8 mouse cellular contexts compared by ENCODE assay signal in genomic region chr13:83738528-83738981, GRCm38 (mm10).
DNase-seq lines count a peak whose midpoint lies in the region; ATAC-seq lines count a peak whose summit lies in the region.

No protein-coding gene starts in this region.

- H3K9me3 ChIP-seq in heart, embryonic 13.5 days: no peaks in the 10 kb centered on the region
- no peaks in the 10 kb centered on the region for H3K9me3 ChIP-seq in forebrain, embryonic 12.5 days
- H3K9me3 ChIP-seq in liver, embryonic 15.5 days (replicated peaks): no peaks in the 10 kb centered on the region
- H3K9me3 ChIP-seq in stomach, embryonic 14.5 days (ENCODE audit: control insufficient read depth, low read depth, low read length): no peaks in the 10 kb centered on the region

- H3K27me3 ChIP-seq in heart, embryonic 13.5 days (replicated peaks): peaks cover 84% of the 10 kb centered on the region
- H3K27me3 ChIP-seq in forebrain, embryonic 12.5 days: no peaks in the 10 kb centered on the region
- peaks cover 72% of the 10 kb centered on the region for H3K27me3 ChIP-seq in liver, embryonic 15.5 days
- peaks cover 56% of the 10 kb centered on the region for H3K27me3 ChIP-seq in stomach, embryonic 14.5 days (ENCODE audit: control insufficient read depth, insufficient read depth, low read length)

- H3K9ac ChIP-seq in heart, embryonic 13.5 days: no peak overlapping the region
- peak overlapping the region; percentile 95 for H3K9ac ChIP-seq in forebrain, embryonic 12.5 days
- no peak overlapping the region for H3K9ac ChIP-seq in liver, embryonic 15.5 days
- no peak overlapping the region for H3K9ac ChIP-seq in stomach, embryonic 14.5 days (replicated peaks; ENCODE audit: low read depth, low read length)

- H3K27ac ChIP-seq in heart, embryonic 13.5 days (replicated peaks): no peak overlapping the region
- peak overlapping the region; percentile 98 for H3K27ac ChIP-seq in forebrain, embryonic 12.5 days
- no peak overlapping the region for H3K27ac ChIP-seq in liver, embryonic 15.5 days (replicated peaks)
- no peak overlapping the region for H3K27ac ChIP-seq in stomach, embryonic 14.5 days (ENCODE audit: low read length)

- H3K36me3 ChIP-seq in heart, embryonic 13.5 days: no peaks in the 10 kb centered on the region
- peaks cover 34% of the 10 kb centered on the region for H3K36me3 ChIP-seq in forebrain, embryonic 12.5 days (replicated peaks)
- no peaks in the 10 kb centered on the region for H3K36me3 ChIP-seq in liver, embryonic 15.5 days (replicated peaks)
- no peaks in the 10 kb centered on the region for H3K36me3 ChIP-seq in stomach, embryonic 14.5 days (ENCODE audit: control insufficient read depth, insufficient read depth, low read length)

- intact Hi-C loops in heart, postnatal 25 days (cut with DNase I): loop anchor here (10.0 kb wide), 1 partner anchor 486 kb away; the partner anchor contains the start of gene Tmem161b

- ATAC-seq in heart, embryonic 13.5 days (ENCODE audit: extremely low read depth, insufficient number of reproducible peaks, low FRiP score, low TSS enrichment): no peak
- no peak for ATAC-seq in forebrain, embryonic 12.5 days (ENCODE audit: low FRiP score)
- no peak for ATAC-seq in liver, embryonic 15.5 days (ENCODE audit: insufficient read depth)
- ATAC-seq in stomach, embryonic 14.5 days (ENCODE audit: insufficient number of reproducible peaks, insufficient read depth, low FRiP score, low read depth): no peak

- 6% methylated on average over 12 of the region's 12 CpGs for WGBS in heart, embryonic 13.5 days
- 1% methylated on average over 12 of the region's 12 CpGs for WGBS in forebrain, embryonic 12.5 days
- 3% methylated on average over 12 of the region's 12 CpGs for WGBS in liver, embryonic 15.5 days (ENCODE audit: insufficient replicate concordance)
- 5% methylated on average over 12 of the region's 12 CpGs for WGBS in stomach, embryonic 14.5 days

- peak overlapping the region; percentile 37 for H3K4me3 ChIP-seq in heart, embryonic 13.5 days
- H3K4me3 ChIP-seq in forebrain, embryonic 12.5 days (replicated peaks): peak overlapping the region; percentile 50
- no peak overlapping the region; the same call in 1 of the 2 replicates for H3K4me3 ChIP-seq in liver, embryonic 15.5 days (replicated peaks)
- H3K4me3 ChIP-seq in stomach, embryonic 14.5 days (ENCODE audit: low read depth, low read length): peak overlapping the region; percentile 10; the same call in 1 of the 2 replicates

- peaks cover 23% of the 10 kb centered on the region for H3K4me1 ChIP-seq in heart, embryonic 13.5 days
- peaks cover 4% of the 10 kb centered on the region; the same call in 1 of the 2 replicates for H3K4me1 ChIP-seq in forebrain, embryonic 12.5 days
- no peaks in the 10 kb centered on the region for H3K4me1 ChIP-seq in liver, embryonic 15.5 days (replicated peaks)
- H3K4me1 ChIP-seq in stomach, embryonic 14.5 days (ENCODE audit: control insufficient read depth, insufficient read depth, low read length): no peaks in the 10 kb centered on the region

- DNase-seq in heart, postnatal 25 days (ENCODE audit: low spot score): no peak
- DNase-seq in brain, adult 2 months (ENCODE audit: low read depth, low spot score): peak; percentile 81
- DNase-seq in urinary bladder, postnatal 4 days (ENCODE audit: low spot score in 2 of 2): no peak
- no peak for DNase-seq in right cerebral cortex, postnatal 25 days

- H3K4me2 ChIP-seq in heart, embryonic 13.5 days: peak overlapping the region; percentile 56
- peak overlapping the region; percentile 77 for H3K4me2 ChIP-seq in forebrain, embryonic 12.5 days
- peak overlapping the region; percentile 38 for H3K4me2 ChIP-seq in liver, embryonic 15.5 days
- H3K4me2 ChIP-seq in stomach, embryonic 14.5 days (replicated peaks; ENCODE audit: low read depth, low read length): peak overlapping the region; percentile 4; the same call in 1 of the 2 replicates

Comparison
In these comparisons a context has a peak if more than half of its experiments do, and no peak if none do; other contexts are left out.
1. H3K4me2 ChIP-seq: peak in every context shown above with its lines; median percentile 77 in forebrain, embryonic 12.5 days; 56 in heart, embryonic 13.5 days; 38 in liver, embryonic 15.5 days; 4 in stomach, embryonic 14.5 days.